Mouse (Mus musculus) liver, postnatal 0 days (tissue): ENCODE data around the gene Dad1. TPM values are rescaled to one million over a fixed set of nuclear protein-coding genes. Genes with fewer than 3 reads are reported as not detected.
"Not testable (repeated sequence)": the region's sequence is repeated elsewhere in the genome, so short reads cannot be mapped to it uniquely, and the experiment has no call there.

Source experiments
- ATAC-seq: fragments of 200-750 bp; cut with Nextera tagmentation; 2 replicates; pipeline ENCODE4 v1.8.0; 2017; ENCODE audit warnings: mild to moderate bottlenecking, moderate library complexity
- DNase-seq: peaks from one replicate; pipeline ENCODE4 v3.0.0-alpha.2; 2016
- H3K27ac ChIP-seq: fragments of 300-500 bp; sonication (generic); 2 replicates; pipeline ENCODE4 v1.5.1; 2014; ENCODE audit warnings: antibody characterized with exemption, moderate library complexity, mild to moderate bottlenecking, low read depth
- H3K27me3 ChIP-seq: fragments of 300-500 bp; sonication (generic); 2 replicates; pipeline ENCODE4 v1.6.1; 2014; ENCODE audit warnings: low read length, control low read depth, mixed read lengths; ENCODE audit not compliant: insufficient read depth
- H3K36me3 ChIP-seq: fragments of 300-500 bp; sonication (generic); replicated peaks from 2 replicates; pipeline ENCODE4 v1.6.1; 2014; ENCODE audit warnings: mild to moderate bottlenecking, control low read depth, low read length, moderate library complexity, mixed read lengths; ENCODE audit not compliant: insufficient read depth
- H3K4me1 ChIP-seq: fragments of 300-500 bp; sonication (generic); 2 replicates; pipeline ENCODE4 v1.6.1; 2014; ENCODE audit warnings: antibody characterized with exemption, mild to moderate bottlenecking, control low read depth; ENCODE audit not compliant: insufficient read depth
- H3K4me2 ChIP-seq: fragments of 300-500 bp; sonication (generic); 2 replicates; pipeline ENCODE4 v1.6.1; 2014; ENCODE audit warnings: low read depth, mild to moderate bottlenecking, low read length, moderate library complexity, mixed read lengths
- H3K4me3 ChIP-seq: fragments of 300-500 bp; sonication (generic); 2 replicates; pipeline ENCODE4 v1.5.1; 2014; ENCODE audit warnings: low read depth, low read length
- H3K9ac ChIP-seq: fragments of 300-500 bp; sonication (generic); replicated peaks from 2 replicates; pipeline ENCODE4 v1.6.1; 2014; ENCODE audit warnings: mild to moderate bottlenecking, moderate library complexity
- H3K9me3 ChIP-seq: fragments of 300-500 bp; sonication (generic); 2 replicates; pipeline ENCODE4 v1.6.1; 2016; ENCODE audit warnings: mild to moderate bottlenecking, control low read depth, low read length, mixed read lengths
- CTCF ChIP-seq: sonication (generic); IDR thresholded peaks from 2 replicates; pipeline ENCODE4 v1.5.1; 2016; ENCODE audit warnings: antibody characterized with exemption, low read depth
- EP300 ChIP-seq: IDR thresholded peaks from 2 replicates; pipeline ENCODE4 v1.6.1; 2016; ENCODE audit warnings: antibody characterized with exemption, low read depth, mild to moderate bottlenecking
- WGBS: fragments of 180-500 bp; shearing (Covaris S2); extraction: QIAGEN DNeasy Blood & Tissue Kit; methylation state at CpG from one replicate; pipeline ENCODE4 v1.1.7; 2014; ENCODE audit not compliant: insufficient replicate concordance; 5-methylcytosine and 5-hydroxymethylcytosine counted together
- polyA plus RNA-seq: library from polyadenylated mRNA; unstranded; fragments of >200 nt; fragmentation: Nextera tagmentation; extraction: Ambion mirVana; gene quantifications from 2 replicates; pipeline ENCODE4 v1.2.1, GENCODE M21; 2015

Dad1 gene
- polyA plus RNA-seq, 1 experiment from 2014 or later = 226 TPM

DNA sequence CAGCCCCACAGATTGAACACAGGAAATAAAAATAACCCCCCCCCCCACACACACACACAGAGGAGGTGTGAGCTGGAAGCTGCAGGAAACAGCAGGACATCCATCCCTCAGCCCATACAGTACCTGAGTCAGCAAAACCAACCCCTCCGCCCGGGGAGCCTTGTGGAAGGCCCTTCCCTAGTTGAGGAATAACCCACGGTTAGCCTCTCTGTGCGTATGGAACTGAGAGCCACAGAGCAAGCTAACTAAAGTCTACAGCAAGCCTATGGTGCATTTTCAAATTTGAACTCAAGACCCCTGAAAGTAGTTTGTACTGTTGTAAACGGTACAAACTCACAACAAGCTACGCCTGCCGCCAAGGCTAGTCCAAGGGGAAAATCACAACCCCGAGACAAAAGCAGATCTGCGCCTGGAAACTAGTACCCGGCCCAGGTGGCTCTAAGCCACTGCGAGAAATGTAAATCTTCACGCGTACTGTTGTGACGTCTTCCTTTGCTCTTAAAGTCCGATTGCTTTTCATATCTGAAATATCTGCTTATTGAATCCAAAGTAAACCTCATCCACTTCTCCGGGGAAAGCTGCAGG lies 20.3 kb downstream of the Dad1 start:
- Histone ChIP-seq H3K4me3 (no peak overlapping the region), H3K27me3 (no peaks in the 10 kb centered on the region), H3K4me1 (peaks cover 21% of the 10 kb centered on the region), H3K27ac (peak overlapping the region; percentile 73), H3K9ac (no peak overlapping the region), H3K9me3 (no peaks in the 10 kb centered on the region), H3K4me2 (peak overlapping the region; percentile 48), H3K36me3 (peaks cover 22% of the 10 kb centered on the region)
- ATAC-seq = no peak; the same call in 1 of the 2 replicates
- no peak for DNase-seq
- 51% methylated on average over 16 of the region's 16 CpGs for WGBS
- TF ChIP-seq EP300 = no peak
- TF ChIP-seq CTCF = no peak

DNA sequence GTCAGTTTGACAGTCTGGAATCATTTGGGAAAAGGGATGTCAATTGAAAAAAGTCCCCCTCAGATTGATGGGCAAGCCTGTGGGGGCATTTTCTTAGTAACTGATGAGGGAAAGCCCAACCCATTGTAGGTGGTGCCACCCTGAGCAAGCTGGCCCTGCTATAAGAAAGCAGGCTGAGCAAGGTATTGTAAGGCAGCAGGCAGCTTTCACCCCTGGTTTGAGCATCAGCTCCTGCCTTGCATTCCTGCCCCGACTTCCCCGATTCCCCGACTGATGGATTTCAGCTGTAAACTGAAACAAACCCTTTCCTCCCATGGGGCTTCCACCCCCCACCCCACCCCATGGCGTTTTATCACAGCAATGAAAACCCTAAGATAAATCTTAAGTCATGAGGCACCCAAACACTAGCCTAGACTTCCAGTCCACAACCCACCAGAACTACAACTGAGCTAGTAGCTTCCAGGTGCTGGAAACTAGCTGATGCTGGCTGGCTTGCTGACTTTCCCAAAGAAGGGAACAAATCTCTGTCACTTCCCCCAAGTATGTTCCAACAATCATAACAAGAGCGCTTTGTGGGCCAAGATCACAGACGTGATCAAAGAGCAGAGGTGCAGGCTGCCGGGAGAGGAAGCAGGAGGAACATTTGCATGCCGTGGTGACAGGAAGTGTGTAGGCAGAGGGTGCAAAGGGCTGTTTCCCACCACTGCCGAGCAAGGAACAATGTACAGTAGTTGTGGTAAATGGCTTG lies 20.9 kb downstream of the Dad1 start:
- no peaks in the 10 kb centered on the region for H3K9me3 ChIP-seq
- no peak overlapping the region for H3K4me3 ChIP-seq
- TF ChIP-seq EP300 (peak; percentile 56), CTCF (no peak)
- 6% methylated on average over 9 of the region's 9 CpGs for WGBS
- peaks cover 26% of the 10 kb centered on the region for H3K4me1 ChIP-seq
- peaks cover 19% of the 10 kb centered on the region for H3K36me3 ChIP-seq
- DNase-seq = peak; percentile 56
- H3K27me3 ChIP-seq = no peaks in the 10 kb centered on the region
- peak overlapping the region; percentile 48 for H3K4me2 ChIP-seq
- peak; percentile 75 for ATAC-seq
- peak overlapping the region; percentile 73 for H3K27ac ChIP-seq
- no peak overlapping the region for H3K9ac ChIP-seq

DNA sequence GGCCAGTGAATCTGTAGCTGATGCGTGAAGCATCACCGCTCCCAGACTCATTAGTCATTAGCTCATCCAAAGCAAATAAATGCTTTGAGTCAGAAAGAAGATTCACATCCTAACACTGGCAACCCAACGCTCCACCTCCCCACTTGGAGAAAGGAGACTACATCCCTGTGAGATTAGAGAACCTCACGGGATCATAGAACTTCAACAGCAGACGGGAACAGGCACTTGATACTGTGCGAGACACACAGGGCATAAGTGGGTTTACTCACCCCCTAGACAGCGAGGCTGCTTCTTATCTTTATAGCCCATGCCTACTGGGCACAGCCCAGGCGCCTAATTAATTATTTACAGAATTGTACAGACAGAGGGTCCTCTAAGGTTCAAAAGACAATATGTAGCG lies 21.8 kb downstream of the Dad1 start:
- Histone ChIP-seq H3K27ac (no peak overlapping the region), H3K4me3 (no peak overlapping the region), H3K4me2 (0 out of 2 replicates have a peak overlapping the region, but pooled peaks have one; percentile 27), H3K27me3 (no peaks in the 10 kb centered on the region), H3K9ac (no peak overlapping the region; the same call in 1 of the 2 replicates), H3K9me3 (no peaks in the 10 kb centered on the region), H3K4me1 (peaks cover 33% of the 10 kb centered on the region), H3K36me3 (peaks cover 13% of the 10 kb centered on the region)
- no peak for TF ChIP-seq EP300
- 33% methylated on average over 9 of the region's 9 CpGs for WGBS
- no peak for ATAC-seq
- no peak for DNase-seq

DNA sequence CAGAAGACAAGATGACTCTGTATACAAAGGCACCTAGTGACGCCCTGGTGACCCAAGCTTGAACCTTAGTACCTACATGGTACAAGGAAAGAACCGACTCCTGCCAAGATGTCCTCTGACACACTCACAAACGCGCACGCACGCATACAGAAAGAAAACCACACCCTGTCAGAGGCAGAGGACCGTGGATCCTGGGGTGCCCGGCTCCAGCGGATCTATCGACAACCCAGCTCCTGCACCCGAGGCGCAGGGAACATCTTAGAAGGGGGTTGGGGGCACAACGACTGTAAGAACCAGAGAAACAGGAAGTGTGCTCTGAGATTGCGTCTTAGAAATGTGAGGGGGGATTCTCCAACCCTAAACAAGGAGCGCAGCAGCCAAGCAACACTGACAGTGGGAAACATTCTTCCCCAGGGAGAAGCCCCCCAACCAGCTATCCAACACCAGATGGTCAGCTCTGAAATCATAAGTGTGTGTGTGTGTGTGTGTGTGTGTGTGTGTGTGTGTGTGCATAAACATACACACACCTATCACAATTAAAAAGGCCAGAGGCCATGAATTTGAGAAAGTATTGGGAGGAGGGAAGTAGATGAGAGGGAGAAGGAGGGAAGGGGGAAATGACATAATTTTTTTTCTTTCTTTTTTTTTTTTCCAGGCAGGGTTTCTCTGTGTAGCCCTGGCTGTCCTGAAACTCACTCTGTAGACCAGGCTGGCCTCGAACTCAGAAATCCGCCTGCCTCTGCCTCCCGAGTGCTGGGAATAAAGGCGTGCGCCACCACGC lies 22.5 kb downstream of the Dad1 start:
- H3K9me3 ChIP-seq = no peaks in the 10 kb centered on the region
- DNase-seq (no peak), ATAC-seq (no peak)
- TF ChIP-seq EP300 (no peak), CTCF (no peak)
- no peaks in the 10 kb centered on the region for H3K27me3 ChIP-seq
- peak overlapping the region; percentile 43 for H3K4me2 ChIP-seq
- no peak overlapping the region for H3K4me3 ChIP-seq
- WGBS = 49% methylated on average over 21 of the region's 21 CpGs
- no peak overlapping the region for H3K27ac ChIP-seq
- peaks cover 11% of the 10 kb centered on the region for H3K36me3 ChIP-seq
- no peak overlapping the region for H3K9ac ChIP-seq
- peaks cover 40% of the 10 kb centered on the region for H3K4me1 ChIP-seq

DNA sequence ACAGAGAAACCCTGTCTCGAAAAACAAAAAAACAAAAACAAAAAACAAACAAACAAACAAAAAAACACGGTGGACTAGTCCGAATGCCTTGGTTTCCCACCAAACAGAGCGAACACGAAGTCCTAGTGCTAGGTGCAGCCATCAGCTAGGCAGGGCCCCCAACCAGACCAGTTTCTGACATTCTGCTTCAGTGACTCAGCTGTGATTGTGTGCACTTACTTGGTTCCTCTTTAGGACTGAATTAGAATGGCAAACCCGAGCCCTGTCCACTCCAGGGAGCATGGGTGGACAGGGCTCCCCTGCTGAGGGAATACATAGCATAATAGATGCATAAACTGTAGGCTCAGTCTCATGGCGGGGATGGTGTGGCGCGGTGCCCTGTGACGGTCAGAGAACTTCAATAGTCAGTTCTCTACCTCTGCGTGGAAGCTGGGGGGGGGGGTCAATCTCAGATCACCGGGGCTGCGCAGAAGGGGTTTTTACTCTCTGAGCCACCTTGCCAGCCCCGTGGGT lies 23.2 kb downstream of the Dad1 start:
- Histone ChIP-seq H3K9ac (no peak overlapping the region), H3K27ac (no peak overlapping the region), H3K36me3 (peaks cover 11% of the 10 kb centered on the region), H3K4me1 (peaks cover 46% of the 10 kb centered on the region), H3K27me3 (no peaks in the 10 kb centered on the region), H3K4me2 (peak overlapping the region; percentile 43), H3K9me3 (no peaks in the 10 kb centered on the region), H3K4me3 (no peak overlapping the region)
- DNase-seq = no peak
- whole genome bisulfite sequencing = 62% methylated on average over 14 of the region's 14 CpGs
- TF ChIP-seq EP300 (no peak), CTCF (no peak)
- no peak for ATAC-seq

DNA sequence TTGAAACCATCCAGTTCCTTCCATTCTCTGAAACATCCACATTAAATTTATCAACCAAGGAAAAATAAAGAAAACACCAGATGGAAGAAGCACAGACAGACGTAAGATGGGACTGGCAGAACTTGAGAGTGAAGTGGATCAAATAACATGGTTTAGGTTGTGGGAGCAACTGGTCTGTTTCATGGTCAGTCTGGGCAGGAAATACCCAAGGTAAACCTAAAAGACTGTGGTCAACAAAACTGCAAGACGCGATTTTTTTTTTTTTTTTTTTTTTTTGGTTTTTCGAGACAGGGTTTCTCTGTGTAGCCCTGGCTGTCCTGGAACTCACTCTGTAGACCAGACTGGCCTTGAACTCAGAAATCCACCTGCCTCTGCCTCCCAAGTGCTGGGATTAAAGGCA lies 24.1 kb downstream of the Dad1 start:
- ATAC-seq, H3K9ac ChIP-seq, H3K27me3 ChIP-seq, H3K4me2 ChIP-seq, H3K27ac ChIP-seq, H3K9me3 ChIP-seq, DNase-seq, H3K4me3 ChIP-seq, H3K36me3 ChIP-seq: not testable (repeated sequence)
- WGBS = 73% methylated on average over 3 of the region's 4 CpGs
- H3K4me1 ChIP-seq = peaks cover 50% of the 10 kb centered on the region
